Mouse (Mus musculus) CD4-positive, CD25-positive, alpha-beta regulatory T cell (primary cell): ENCODE data around the gene Casc4. TPM values are rescaled to one million over a fixed set of nuclear protein-coding genes. Genes with fewer than 3 reads are reported as not detected.

Source experiments
- polyA plus RNA-seq: library from polyadenylated mRNA; unstranded; fragments of 100-300 nt; shearing (Covaris generic); gene quantifications from one replicate; pipeline ENCODE4 v1.2.1, GENCODE M21; 2017

Gene Casc4
- polyA plus RNA-seq, result 6.3 TPM

GRCm38 (mm10) chr2:121866632-121867050 lies at the start of gene Casc4:
Gene Casc4, plus strand, starts transcription at chr2:121866970.

DNA sequence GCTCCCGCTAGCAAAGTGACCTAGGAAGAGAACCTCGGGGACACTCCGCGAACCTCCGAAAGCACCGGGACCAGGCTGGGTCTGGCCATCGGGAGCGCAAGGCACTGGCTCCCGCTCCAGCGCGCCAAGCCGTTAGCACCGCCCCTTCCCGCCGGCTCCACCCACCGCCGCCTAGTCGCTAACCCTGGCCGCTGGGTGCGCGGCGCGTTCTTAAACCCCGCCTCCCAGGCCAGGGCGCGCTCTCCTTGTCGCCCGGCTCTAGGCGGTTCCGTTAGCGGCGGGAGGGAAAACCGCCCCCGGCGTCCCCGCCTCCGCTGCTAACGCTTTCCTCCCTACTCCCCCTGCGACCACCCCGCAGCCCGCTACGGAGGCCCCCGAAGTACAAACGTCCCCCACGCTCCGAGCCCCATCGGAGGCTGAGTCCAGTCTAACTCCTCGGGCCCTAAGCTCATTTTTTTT lies 89.0 kb downstream of the Casc4 start, which contains the start of the genes Ctdspl2 and Mageb3:
TSS of gene Ctdspl2 (plus strand) at position 237 of the 459 bp plus-strand sequence.
TSS of gene Mageb3 (minus strand) at position 328 of the 459 bp plus-strand sequence.

Other genes with a start within 250 kb of the Casc4 start
- gene Frmd5, start 59.9 kb upstream of the Casc4 start, polyA plus RNA-seq, result 1.6 TPM
- 53.0 TPM for gene Ctdspl2, start 89.0 kb downstream of the Casc4 start, polyA plus RNA-seq
- gene Mageb3, start 89.1 kb downstream of the Casc4 start, polyA plus RNA-seq, result not detected
- gene Eif3j1, start 161.6 kb downstream of the Casc4 start, polyA plus RNA-seq, result 10.7 TPM